Mouse (Mus musculus): ENCODE results near the gene Gpr84. TPM values are rescaled to one million over a fixed set of nuclear protein-coding genes. Genes with fewer than 3 reads are reported as not detected.
A peak's percentile ranks its signal among the peaks of the same experiment; 100 is the strongest.
"Not testable (repeated sequence)": the region's sequence is repeated elsewhere in the genome, so short reads cannot be mapped to it uniquely, and the experiment has no call there.

Gpr84 gene
- total RNA-seq, 2 experiments from 2014 or later: 0.96 to 1.3 TPM

- ATAC-seq (replicated peaks; ENCODE audit: low FRiP score, poor library complexity, severe bottlenecking): no peak
These were observed 17.6 kb downstream of the Gpr84 start for GRCm38 (mm10) chr15:103292673-103293345.

GRCm38 (mm10) chr15:103290843-103291242, 19.6 kb downstream of the Gpr84 start:
- ATAC-seq (replicated peaks; ENCODE audit: low FRiP score, poor library complexity, severe bottlenecking): no peak

- no peak for ATAC-seq (replicated peaks; ENCODE audit: low FRiP score, poor library complexity, severe bottlenecking)
These were observed 20.0 kb downstream of the Gpr84 start for GRCm38 (mm10) chr15:103290417-103290816.

- ATAC-seq (replicated peaks; ENCODE audit: low FRiP score, poor library complexity, severe bottlenecking): no peak
These were observed 20.8 kb downstream of the Gpr84 start for GRCm38 (mm10) chr15:103289600-103289999.

GRCm38 (mm10) chr15:103285778-103286417, 24.5 kb downstream of the Gpr84 start:
- ATAC-seq (replicated peaks; ENCODE audit: low FRiP score, poor library complexity, severe bottlenecking): no peak

- no peak for ATAC-seq (replicated peaks; ENCODE audit: low FRiP score, poor library complexity, severe bottlenecking)
These were observed 25.8 kb downstream of the Gpr84 start for GRCm38 (mm10) chr15:103284647-103285046.

- ATAC-seq (replicated peaks; ENCODE audit: low FRiP score, poor library complexity, severe bottlenecking): no peak
These were observed 26.3 kb downstream of the Gpr84 start for GRCm38 (mm10) chr15:103284066-103284465.

GRCm38 (mm10) chr15:103281465-103282205, 28.8 kb downstream of the Gpr84 start:
- no peak for ATAC-seq (replicated peaks; ENCODE audit: low FRiP score, poor library complexity, severe bottlenecking)

- ATAC-seq (replicated peaks; ENCODE audit: low FRiP score, poor library complexity, severe bottlenecking): peak; percentile 88
These were observed 29.5 kb downstream of the Gpr84 start for GRCm38 (mm10) chr15:103280817-103281464.

GRCm38 (mm10) chr15:103279750-103280149, 30.7 kb downstream of the Gpr84 start:
- peak; percentile 47 for ATAC-seq (replicated peaks; ENCODE audit: low FRiP score, poor library complexity, severe bottlenecking)

GRCm38 (mm10) chr15:103277949-103278348, 32.5 kb downstream of the Gpr84 start:
- no peak for ATAC-seq (replicated peaks; ENCODE audit: low FRiP score, poor library complexity, severe bottlenecking)

GRCm38 (mm10) chr15:103275943-103276342, 34.5 kb downstream of the Gpr84 start:
- ATAC-seq (replicated peaks; ENCODE audit: low FRiP score, poor library complexity, severe bottlenecking): not testable (repeated sequence)

- ATAC-seq (replicated peaks; ENCODE audit: low FRiP score, poor library complexity, severe bottlenecking): peak; percentile 97
These were observed 37.8 kb downstream of the Gpr84 start, which contains the start of gene Copz1 for GRCm38 (mm10) chr15:103272419-103273279. Gene Copz1 (plus strand): TSS chr15:103272714.

- ATAC-seq (replicated peaks; ENCODE audit: low FRiP score, poor library complexity, severe bottlenecking): no peak
These were observed 41.5 kb downstream of the Gpr84 start for GRCm38 (mm10) chr15:103268903-103269302.

- peak; percentile 60 for ATAC-seq (replicated peaks; ENCODE audit: low FRiP score, poor library complexity, severe bottlenecking)
These were observed 45.6 kb downstream of the Gpr84 start for GRCm38 (mm10) chr15:103264794-103265193.

- ATAC-seq (replicated peaks; ENCODE audit: low FRiP score, poor library complexity, severe bottlenecking): peak; percentile 13
These were observed 50.4 kb downstream of the Gpr84 start for GRCm38 (mm10) chr15:103259989-103260388.

- ATAC-seq (replicated peaks; ENCODE audit: low FRiP score, poor library complexity, severe bottlenecking): no peak
These were observed 51.2 kb downstream of the Gpr84 start for GRCm38 (mm10) chr15:103259162-103259561.
